Mouse (Mus musculus) gastrocnemius, postnatal 25 days (tissue): ENCODE data around the gene Hip1r. TPM values are rescaled to one million over a fixed set of nuclear protein-coding genes. Genes with fewer than 3 reads are reported as not detected.

Source experiments
- DNase-seq: peaks from one replicate; pipeline ENCODE4 v3.0.0; 2022
- total RNA-seq, 2 experiments: library from RNA; stranded (reverse); gene quantifications; 1 replicate in 1 of 2; 2 replicates in 1 of 2; pipeline ENCODE4 v1.2.3; 2021

The Hip1r gene
- total RNA-seq, 2 experiments from 2014 or later: 6.2 to 6.6 TPM

DNA sequence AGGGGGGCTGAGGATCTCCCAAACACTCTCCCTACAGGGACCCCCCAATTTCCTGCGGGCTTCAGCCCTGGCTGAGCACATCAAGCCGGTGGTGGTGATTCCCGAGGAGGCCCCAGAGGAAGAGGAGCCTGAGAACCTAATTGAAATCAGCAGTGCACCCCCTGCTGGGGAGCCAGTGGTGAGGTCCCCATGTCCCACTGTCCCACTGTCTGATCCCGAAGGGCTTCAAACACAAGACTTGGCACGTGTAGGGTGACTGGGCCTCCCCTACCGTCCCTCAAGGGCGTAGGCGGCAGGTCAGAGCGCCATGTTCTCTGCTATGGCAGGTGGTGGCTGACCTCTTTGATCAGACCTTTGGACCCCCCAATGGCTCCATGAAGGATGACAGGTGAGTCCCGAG, 22.8 kb downstream of the Hip1r start:
- no peak for DNase-seq

DNA sequence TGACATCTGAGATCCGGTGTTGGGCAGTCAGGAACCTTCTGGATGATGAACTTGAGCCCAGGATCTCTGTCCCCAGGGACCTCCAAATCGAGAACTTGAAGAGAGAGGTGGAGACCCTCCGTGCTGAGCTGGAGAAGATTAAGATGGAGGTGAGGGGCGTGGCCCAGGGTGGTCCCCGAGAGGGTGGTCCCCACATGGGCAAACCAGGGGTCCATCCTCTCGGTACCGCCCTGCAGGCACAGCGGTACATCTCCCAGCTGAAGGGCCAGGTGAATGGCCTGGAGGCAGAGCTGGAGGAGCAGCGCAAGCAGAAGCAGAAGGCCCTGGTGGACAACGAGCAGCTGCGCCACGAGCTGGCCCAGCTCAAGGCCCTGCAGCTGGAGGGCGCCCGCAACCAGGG, 23.3 kb downstream of the Hip1r start:
- DNase-seq: no peak

DNA sequence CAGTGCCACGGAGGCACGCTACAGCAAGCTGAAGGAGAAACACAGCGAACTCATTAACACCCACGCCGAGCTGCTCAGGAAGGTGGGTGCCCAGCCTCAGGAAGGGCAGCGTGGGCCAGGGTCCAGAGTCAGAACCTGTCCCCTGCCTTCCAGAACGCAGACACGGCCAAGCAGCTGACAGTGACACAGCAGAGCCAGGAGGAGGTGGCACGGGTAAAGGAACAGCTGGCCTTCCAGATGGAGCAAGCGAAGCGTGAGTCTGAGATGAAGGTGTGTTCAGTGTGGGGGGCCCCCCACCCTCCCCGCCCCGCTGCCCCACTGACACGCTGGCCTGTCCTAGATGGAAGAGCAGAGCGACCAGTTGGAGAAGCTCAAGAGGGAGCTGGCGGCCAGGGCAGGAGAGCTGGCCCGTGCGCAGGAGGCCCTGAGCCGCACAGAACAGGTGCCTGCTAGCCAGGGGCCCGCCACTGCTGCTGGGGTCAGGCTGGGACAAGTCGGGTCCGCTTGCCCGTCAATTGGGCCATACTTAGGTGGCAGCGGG, 23.9 kb downstream of the Hip1r start:
- no peak for DNase-seq

DNA sequence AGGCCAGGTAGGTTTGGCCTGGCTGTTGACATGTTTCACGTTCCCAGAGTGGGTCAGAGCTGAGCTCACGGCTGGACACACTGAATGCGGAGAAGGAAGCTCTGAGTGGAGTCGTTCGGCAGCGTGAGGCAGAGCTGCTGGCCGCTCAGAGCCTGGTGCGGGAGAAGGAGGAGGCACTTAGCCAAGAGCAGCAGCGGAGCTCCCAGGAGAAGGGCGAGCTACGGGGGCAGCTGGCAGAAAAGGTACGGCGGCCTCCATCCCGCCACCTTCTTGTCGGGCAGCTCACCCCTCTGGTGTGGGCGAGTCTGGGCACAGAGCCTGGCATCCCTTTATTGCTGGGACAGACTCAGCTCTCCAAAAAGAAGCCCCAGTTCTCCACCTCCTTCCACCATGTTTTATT, 24.4 kb downstream of the Hip1r start:
- DNase-seq: no peak

DNA sequence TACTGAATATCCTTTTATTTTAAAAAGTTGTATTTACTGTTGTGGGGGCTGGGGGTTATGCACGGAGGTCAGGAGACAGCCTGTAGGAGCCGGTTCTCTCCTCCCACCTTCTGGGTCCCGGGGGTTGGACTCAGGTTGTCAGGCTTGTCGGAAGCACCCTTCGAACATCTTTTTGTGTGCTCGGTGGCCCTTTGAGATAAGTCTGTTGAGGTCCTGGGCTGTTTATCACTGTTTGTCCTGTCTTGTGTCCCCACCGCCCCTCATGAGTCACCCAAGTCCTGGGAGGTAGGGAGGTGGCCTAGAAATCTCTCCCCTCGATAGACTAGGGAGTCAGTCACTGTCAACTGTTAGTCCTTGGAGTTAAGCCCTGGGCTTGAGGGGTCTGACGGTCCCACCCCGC, 24.9 kb downstream of the Hip1r start:
- DNase-seq: no peak

DNA sequence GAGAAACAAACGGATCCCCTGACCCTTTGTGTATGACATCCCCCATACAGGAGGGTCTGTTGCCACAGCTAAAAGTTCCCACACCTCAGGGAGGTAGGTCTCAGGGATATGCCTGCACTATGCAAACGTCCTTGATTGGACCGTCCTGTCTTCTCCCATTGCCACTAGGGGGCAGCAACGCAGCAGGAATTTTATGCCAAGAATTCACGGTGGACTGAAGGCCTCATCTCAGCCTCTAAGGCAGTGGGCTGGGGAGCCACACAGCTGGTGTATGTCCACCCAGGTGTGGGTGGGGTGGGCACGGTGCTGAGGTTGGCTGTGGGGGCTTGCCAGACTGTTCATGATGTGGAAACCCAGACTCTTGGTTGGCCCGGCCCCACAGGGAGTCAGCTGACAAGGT, 27.4 kb downstream of the Hip1r start:
- peak; percentile 69 for DNase-seq

DNA sequence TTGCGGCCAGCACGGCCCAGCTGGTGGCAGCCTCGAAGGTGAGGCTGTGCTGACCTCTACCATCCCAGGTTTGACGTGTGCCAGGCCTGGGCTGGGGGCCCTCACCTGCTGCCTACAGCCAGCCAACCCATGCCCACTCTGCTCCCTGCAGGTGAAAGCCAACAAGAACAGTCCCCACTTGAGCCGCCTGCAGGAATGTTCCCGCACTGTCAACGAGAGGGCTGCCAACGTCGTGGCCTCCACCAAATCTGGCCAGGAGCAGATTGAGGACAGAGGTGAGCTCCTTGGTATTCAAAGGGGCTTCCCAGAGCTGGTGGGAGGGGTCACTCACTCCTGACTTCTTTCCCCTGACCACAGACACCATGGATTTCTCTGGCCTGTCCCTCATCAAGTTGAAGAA, 27.8 kb downstream of the Hip1r start:
- DNase-seq: no peak

DNA sequence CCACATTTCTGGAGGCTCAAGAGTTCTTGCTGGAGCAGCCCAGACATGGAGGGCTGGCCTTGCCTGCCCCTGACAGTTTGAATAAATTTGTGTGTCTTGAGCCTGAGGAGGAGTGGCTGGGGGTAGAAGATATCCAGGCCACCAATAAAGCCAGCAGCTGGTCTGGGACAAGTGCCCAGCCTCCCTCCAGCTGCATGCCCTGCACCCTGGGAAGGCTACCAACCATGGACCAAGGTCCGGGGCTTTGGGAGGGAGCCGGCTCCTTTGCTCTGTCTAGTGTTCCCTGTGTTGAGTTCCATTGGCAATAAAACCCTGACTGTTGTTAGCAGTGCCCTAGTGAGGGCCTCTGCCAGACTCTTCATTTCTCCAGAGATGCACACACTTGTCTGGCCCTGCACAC, 29.4 kb downstream of the Hip1r start:
- peak; percentile 65 for DNase-seq

DNA sequence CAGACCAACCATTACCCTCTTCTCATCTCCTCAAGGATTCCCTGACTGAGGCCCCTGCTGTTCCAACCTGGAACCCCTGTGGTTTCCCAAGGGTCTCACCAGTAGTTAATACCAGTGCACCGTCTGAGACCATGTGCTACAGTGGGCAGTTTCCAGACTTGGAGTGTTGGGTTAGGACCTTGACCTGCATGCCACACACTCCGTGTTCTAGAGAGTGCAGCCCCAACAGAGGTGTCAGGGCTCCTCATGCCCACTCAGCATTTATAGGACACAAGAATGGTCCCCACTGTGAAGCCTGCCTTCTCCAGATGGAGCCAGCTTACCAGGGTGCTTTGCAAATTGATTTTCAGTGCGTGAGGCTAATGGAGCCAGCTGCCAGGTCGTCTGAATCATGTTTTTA, 29.9 kb downstream of the Hip1r start:
- DNase-seq: no peak

DNA sequence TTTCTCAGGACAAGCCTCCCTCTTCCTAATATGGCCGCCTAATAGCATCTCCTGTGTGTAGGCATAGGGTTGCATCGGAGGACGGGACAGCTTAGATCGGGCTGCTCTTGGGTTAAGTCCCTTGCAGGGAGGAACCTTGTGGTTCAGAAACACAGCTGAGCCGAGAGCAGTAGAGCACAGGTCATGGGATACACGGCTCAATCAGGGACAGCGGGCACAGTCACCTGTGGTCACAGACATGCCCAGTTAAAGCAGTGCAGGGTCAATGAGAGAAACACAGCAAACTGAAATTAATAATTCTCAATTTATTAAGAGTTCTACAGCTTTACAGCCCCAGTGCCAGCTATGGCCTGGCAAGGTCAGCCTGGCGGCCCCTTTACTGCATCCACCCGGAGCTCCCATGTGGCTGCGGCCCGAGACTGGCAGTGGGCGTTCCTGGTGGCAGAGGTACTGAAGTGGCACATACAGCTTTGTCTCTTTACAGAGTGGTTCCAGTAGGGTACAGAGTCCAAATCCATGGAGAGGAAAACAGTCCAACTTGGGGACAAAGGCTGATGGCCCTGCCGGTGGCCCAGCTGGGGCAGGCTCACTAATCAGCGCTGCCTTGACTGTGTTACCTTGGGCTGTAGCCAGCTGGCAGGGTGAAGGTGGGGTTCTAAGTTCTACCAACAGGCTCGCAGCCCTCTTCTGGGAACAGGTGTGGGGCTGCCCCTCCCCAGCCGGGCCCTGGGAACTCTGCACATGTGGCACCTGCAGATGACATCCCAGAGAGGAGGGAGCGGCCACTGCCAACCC, 31.1 kb downstream of the Hip1r start:
- no peak for DNase-seq

DNA sequence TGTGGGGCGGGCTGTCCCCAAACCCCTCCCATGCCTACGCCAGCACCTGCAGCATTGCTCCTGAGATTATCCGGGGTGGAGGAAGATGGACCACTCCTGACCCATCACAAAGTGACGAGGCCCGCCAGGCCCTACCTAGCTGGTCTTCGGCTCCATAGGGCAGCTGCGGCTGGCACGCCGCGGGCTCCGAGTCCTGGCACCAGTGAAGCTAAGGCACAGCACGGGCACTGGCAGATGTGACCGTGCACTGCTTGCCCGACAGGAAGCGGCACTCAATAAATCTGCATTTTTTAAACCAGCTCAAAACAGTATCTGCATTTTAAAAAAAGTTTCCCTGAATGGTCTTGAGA, 31.7 kb downstream of the Hip1r start:
- no peak for DNase-seq

DNA sequence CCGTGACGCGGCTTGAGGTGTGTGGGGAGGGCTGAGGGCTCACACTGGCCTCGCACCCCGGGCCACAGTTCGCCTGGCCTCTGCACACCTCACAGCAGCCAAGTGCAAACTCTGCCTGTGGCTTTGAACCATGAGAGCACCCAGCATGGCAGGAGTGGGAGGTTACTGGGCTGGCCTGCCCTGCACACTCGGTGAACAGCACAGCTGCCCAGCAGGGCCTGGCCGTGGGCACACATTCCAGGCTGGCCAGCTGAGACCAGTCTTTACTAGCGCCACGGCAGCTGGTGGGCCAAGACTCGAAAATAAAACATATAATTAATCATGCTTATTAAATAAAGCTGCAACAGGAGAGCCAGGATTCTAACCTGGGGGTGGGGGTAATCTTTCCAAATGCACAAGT, 32.2 kb downstream of the Hip1r start:
- no peak for DNase-seq

DNA sequence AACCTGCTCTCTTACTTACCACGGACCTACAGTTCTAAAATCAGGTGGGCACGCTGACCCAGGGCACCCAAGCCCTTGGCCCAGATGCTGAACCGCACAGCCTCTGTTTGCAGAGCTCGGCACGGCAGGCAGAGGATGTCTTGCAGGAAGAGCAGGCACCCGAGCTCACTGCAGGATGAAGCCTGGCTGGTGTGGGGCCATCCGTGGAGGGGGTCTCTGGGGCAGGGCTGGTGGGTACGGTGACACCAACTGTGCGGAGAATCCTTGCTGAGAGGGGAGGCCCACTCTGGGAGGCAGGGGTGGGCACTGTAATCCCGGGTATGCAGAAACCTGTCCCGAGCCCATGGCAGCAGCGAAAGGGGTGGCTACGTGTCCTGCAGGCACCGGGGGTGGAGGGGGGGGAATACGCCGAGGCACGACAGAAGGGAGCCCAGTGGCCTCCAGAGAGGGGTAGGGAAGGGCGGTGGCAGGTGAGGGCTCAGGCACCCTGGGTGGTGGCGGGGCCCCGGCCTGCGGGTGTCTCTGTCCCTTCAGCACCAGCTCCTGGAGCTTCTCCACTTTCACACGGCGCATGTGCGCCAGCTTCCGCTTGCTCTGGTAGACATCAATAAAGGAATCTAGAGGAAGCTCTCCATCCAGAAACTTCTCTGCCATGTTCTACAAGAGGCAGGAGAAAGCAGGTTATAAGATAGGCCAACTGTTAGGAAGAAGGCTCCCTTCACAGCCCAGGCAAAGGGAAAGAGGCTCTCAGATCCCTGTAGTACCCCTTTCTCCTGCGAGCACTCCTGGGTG, 32.9 kb downstream of the Hip1r start:
- DNase-seq: no peak

DNA sequence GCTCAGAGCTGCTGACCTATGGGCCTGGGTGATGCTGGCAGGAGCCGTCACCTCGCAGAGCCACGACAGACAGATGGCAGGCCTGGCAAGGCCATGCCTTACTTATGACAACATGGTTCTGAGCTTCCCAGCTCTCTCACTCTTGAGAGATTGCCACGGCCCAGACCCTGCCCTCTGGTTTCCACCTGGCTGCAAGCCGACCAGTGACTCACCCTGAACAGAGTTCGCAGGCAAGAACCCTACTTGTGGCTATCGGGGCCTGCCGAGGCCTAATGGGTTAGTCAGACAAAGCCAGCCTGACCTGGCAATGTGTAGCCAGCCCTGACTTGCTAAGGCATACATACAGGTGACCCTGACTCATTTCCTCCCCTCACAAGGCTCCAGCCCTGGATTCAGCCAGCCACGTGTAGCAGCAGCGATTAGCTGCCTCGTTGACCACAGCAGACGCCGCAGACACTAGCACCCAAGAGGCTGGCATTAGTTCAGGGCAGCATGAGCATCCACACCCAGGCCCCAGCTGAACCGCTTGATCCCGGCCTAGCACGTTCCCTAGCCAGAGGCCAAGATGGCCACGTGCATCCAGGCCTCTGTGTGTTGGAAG, 33.6 kb downstream of the Hip1r start:
- peak; percentile 42 for DNase-seq

DNA sequence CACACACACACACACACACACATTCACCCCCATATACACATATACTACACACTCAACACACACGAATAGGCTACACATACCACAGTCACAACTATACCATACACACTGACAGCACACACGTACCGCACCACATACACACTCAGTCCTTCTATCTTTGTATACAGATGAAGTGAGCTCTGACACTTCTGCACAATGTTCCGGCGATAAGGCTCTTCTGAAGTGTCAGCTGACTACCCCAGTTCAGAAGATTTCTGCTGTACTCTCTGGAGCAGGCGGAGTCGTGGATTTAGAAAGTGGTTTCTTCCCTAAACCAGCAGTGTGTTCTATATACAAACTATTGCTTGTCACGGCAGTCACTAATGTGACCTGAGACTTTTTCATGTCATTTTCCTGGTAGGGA, 36.6 kb downstream of the Hip1r start:
- no peak for DNase-seq

DNA sequence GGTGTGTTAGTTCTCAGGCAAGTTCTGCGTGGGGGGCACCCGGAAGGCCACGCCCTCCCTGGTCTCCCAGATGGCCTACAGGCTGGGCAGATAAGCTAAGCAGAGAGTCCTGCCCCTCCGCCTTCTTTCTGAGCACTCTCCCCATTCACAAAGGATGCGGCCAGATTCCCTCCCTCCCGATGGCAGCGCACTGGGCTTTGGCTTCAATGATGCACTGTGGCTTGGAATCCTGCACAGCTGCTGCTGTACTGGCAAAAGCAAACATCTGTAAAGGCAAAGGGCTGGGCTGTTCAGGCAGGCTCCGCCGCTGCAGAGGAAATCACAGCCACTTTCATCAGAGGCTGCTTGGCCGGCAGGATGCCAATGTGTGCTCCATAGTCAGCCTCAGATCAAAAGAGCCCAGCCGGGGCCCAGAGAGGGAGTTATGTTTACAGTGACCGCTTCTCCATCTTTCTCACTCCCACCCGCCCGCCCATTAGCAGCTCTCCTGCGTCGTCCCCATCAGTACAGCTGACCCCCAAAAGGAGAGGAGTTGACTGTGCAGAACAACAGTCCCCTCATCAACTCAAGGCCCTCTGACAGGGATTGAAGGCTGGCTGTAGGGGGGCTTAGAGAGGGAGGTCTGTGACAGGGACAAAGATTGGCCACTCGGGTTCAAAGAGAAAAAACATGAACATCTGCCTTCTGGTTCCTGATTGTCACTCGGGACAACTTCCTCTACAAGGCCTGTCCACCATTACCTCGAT, 37.7 kb downstream of the Hip1r start:
- DNase-seq: peak; percentile 46

DNA sequence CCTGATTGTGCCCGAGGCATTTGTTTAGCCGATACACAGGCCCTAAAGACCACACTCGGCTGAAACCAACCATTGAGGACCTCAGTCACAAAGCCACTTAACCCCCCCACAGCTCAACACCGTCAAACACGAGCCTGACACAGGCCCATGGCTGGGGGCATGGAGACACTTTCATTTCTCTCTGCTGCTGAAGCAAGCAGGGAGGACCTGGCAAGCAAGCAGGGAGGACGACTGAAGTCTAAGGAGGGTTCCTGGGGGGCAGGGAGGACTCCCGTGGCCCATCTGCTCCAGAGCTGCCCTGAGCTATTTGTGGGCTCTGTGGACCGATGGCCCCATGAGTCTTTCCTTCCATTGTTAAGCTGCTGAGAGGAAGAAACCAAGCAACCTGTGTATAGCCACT, 38.5 kb downstream of the Hip1r start:
- no peak for DNase-seq

DNA sequence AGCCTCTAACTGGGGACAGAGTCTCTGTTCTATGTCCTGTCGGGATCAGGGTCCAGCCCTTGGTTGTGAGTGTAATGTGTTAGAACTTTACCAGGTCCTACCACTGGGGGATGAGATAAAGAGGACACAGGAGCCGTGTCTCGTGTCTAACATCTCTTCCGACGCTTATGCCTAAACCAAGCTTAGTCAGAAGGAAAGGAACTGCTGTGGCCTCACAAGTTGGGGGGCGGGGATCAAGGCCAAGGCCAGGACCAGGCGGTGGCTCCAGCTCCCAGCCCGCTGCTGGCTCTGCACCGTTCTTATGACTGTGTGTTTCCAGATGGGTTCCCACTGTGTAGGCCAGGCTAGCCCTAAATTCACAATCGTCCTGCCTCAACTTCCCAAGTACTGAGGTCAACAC, 39.5 kb downstream of the Hip1r start:
- DNase-seq: no peak

DNA sequence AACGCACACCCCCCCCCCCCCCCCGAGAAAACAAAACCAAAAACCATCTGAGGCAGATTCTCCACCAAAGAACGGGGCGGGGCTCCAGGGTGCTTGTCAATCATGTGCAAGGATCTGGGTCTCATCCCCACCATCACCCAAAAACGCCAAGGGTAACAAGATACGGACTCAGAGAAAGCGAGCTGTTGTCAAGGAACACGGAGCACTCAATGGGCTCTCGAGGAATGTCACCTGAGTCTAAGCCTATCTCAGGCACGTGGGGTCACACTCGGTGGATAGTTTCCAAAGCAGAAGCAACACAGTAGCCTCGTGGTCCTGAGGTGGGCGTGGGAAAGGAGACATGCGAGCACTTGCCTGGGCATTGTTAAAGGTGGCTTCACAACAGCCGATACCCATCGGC, 40.3 kb downstream of the Hip1r start:
- DNase-seq: no peak

DNA sequence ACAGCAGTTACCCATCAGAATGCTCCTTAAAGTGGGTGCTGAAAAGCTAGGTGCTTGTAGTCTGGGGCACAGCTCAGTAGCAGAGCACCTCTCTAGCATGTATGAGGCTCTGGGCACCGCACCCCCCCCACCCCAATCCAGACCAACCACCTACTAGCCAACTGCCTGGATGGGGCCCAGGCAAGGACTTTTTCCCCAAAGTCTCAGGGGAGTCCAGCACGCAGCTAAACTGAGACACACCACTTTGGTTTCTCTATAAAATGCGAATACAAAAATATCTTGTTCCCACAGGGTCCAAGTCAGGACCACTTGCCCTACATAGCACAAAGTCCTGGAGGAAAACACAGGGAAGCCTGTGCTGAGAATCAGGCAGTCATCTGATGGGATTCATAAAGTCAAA, 40.8 kb downstream of the Hip1r start:
- no peak for DNase-seq

DNA sequence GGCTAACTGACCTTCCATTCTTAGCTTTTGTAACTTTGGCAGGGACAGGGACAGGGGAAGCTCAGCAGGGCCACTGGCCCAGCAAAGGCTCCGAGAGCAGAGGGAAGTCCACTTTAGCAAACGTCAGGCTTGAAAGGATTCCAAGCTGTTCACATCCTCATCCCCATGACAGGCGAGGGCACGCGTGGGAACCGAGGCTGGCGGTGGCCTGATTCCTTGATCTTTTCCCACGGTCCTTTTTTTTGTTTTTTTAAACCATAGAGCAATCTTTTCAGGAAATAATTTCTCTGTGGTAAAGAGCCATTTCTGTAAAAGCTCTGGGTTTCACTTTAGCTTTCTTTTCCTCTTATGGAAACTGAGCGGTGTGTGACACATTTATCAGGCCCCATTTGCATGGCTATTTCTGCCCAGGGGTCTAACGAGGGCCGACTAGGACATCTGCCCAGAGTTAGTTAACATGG, 41.4 kb downstream of the Hip1r start:
- DNase-seq: no peak

DNA sequence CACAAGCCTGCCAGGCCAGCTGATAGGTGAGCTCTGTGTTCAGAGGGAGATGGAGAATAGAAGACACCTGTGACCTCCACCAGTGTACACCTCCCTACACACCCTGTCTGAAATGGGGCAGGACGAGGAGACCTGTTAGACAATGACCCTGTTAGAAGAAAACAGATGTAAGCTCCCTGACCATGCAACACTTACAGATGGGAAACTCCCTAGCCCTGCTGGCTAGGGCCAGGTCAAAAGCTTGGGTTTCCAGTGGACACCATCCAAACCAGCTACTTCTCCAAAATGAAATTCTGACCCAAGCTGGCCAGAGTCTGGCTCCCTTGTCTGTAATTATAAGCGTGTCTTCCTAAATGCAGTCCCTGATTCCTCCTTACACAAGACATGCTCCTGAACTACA, 42.3 kb downstream of the Hip1r start:
- DNase-seq: no peak
